Mouse (Mus musculus): ENCODE measurements at regions not wholly inside any gene's neighbourhood (a gene's known extent, or its start where the extent isn't known, plus 50 kb on each side); places are given as distances from the start of the nearest gene placed in this dataset.

DNA sequence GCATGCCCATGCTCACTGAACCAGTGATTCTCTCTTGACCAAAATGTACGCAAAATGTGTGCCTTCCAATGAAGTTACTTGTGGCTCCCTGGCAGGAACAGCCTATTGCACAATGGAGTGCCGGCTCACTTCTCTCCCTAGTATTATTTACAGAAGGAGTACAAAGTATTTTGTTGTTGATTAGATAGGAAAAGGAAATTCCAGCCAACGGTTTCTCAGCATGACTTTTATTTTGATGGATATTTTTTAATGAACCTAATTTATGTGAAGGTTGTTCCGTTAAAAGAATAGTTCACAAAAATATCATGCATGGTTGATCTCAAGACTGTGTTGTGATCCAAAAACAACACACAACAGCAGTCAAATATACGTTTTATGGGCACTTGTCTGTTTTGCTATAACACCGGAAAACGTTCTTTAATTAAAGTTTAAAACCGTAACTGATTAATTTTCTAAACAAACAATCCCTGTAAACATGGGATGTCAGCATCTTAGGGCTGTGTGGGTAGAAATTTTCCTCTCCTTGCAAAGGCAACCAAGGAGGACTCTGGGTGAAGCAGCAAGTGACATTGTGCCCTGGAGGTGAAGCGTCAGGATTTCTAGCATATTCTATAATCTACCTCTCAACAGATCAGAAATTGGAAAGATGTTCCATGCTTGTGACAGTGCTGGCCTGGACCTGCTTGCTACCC lies 116.3 kb upstream of the Gm10295 start:
- H3K4me2 ChIP-seq (ENCODE audit: insufficient read depth, low read depth, poor library complexity, severe bottlenecking) = no peak overlapping the region
- no peaks in the 10 kb centered on the region for H3K4me1 ChIP-seq (ENCODE audit: control insufficient read depth in 1 of 2, insufficient read depth in 2 of 2)
- H3K9ac ChIP-seq (ENCODE audit: insufficient read depth, low read depth) = no peak overlapping the region
- no peaks in the 10 kb centered on the region for H3K36me3 ChIP-seq (replicated peaks in 1 of 2; ENCODE audit: control insufficient read depth in 1 of 2, insufficient read depth in 1 of 2, low read length in 1 of 2)
- H3K27ac ChIP-seq (ENCODE audit: insufficient read depth, low read depth) = no peak overlapping the region
- dilution Hi-C loops (cut with MboI; ENCODE audit: extremely low pct_ligation_motif_present, extremely low pct_unique_long_range_greater_than_20kb, low sequenced_read_pairs) = no loop called here
- H3K27me3 ChIP-seq (replicated peaks) = no peaks in the 10 kb centered on the region
- TF ChIP-seq CHD2 (IDR thresholded peaks at IDR 0.05; ENCODE audit: low read length) (no peak), SIN3A (IDR thresholded peaks at IDR 0.05; ENCODE audit: low read length) (no peak), GABPA (IDR thresholded peaks at IDR 0.05; ENCODE audit: insufficient replicate concordance, low read depth, low read length) (no peak), POLR2AphosphoS2 (IDR thresholded peaks at IDR 0.05; ENCODE audit: low read depth, low read length) (no peak), MAX (IDR thresholded peaks at IDR 0.05; ENCODE audit: low read length) (no peak), PAX5 (IDR thresholded peaks at IDR 0.05; ENCODE audit: low read length) (no peak), RAD21 (IDR thresholded peaks at IDR 0.05; ENCODE audit: low read depth, low read length) (no peak), CTCF (conservative IDR thresholded peaks at IDR 0.05 in 1 of 2, IDR thresholded peaks at IDR 0.05 in 1 of 2; ENCODE audit: low read depth in 2 of 2, low read length in 2 of 2) (no peak), TCF12 (IDR thresholded peaks at IDR 0.05; ENCODE audit: low read depth, low read length) (no peak), E2F4 (IDR thresholded peaks at IDR 0.05; ENCODE audit: insufficient replicate concordance, low read depth, low read length) (no peak), EP300 (IDR thresholded peaks at IDR 0.05; ENCODE audit: low read length) (no peak), HCFC1 (IDR thresholded peaks at IDR 0.05; ENCODE audit: low read depth, low read length) (no peak)
- peaks cover 42% of the 10 kb centered on the region for H3K9me3 ChIP-seq (replicated peaks; ENCODE audit: low read length)
- in situ Hi-C loops (cut with MboI; ENCODE audit: low pct_ligation_motif_present, low pct_unique_long_range_greater_than_20kb, low sequenced_read_pairs) = no loop called here
- H3K4me3 ChIP-seq (replicated peaks in 1 of 3; ENCODE audit: low read depth in 2 of 3, low read length in 2 of 3, poor library complexity in 1 of 3) = no peak overlapping the region
- H3K79me2 ChIP-seq (replicated peaks; ENCODE audit: control insufficient read depth, extremely low read depth, insufficient read depth, poor library complexity, severe bottlenecking) = no peaks in the 10 kb centered on the region
- no peak for DNase-seq (ENCODE audit: extremely low read depth)

DNA sequence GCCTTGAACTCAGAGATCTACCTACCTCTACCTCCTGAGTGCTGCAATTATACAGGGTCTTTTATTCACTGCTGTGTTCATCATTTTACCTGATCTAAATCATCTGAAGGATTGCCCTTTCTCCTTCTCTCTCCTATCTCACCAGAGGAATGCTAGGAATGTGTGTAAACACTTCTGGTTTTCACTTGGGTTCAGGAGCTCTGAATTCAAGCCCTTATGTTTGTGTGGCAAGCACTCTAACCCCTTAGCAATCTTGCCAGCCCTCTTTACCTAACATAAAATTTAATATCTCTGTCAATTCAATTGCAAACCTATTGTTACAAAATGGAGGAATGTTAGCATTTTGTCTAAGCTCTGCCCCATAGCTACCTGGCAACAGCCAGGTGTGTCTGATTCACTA lies 112.8 kb upstream of the Gm10295 start:
- dilution Hi-C loops (cut with MboI; ENCODE audit: extremely low pct_ligation_motif_present, extremely low pct_unique_long_range_greater_than_20kb, low sequenced_read_pairs) = no loop called here
- in situ Hi-C loops (cut with MboI; ENCODE audit: low pct_ligation_motif_present, low pct_unique_long_range_greater_than_20kb, low sequenced_read_pairs) = no loop called here
- no peaks in the 10 kb centered on the region for H3K4me1 ChIP-seq (ENCODE audit: control insufficient read depth in 1 of 2, insufficient read depth in 2 of 2)
- TF ChIP-seq MEF2A (IDR thresholded peaks at IDR 0.05; ENCODE audit: borderline replicate concordance, low read depth, low read length) = no peak
- no peak for TF ChIP-seq MAX (IDR thresholded peaks at IDR 0.05; ENCODE audit: low read length)
- no peak for TF ChIP-seq RAD21 (IDR thresholded peaks at IDR 0.05; ENCODE audit: low read depth, low read length)
- TF ChIP-seq USF2 (conservative IDR thresholded peaks at IDR 0.05; ENCODE audit: low read depth, low read length) = no peak
- TF ChIP-seq PAX5 (IDR thresholded peaks at IDR 0.05; ENCODE audit: low read length) = no peak
- no peak for TF ChIP-seq JUN (IDR thresholded peaks at IDR 0.05; ENCODE audit: insufficient read depth, low read depth, low read length)
- H3K4me2 ChIP-seq (ENCODE audit: insufficient read depth, low read depth, poor library complexity, severe bottlenecking) = no peak overlapping the region
- no peak overlapping the region for H3K27ac ChIP-seq (ENCODE audit: insufficient read depth, low read depth)
- no peaks in the 10 kb centered on the region for H3K27me3 ChIP-seq (replicated peaks)
- no peak overlapping the region for H3K9ac ChIP-seq (ENCODE audit: insufficient read depth, low read depth)
- no peaks in the 10 kb centered on the region for H3K79me2 ChIP-seq (replicated peaks; ENCODE audit: control insufficient read depth, extremely low read depth, insufficient read depth, poor library complexity, severe bottlenecking)
- H3K36me3 ChIP-seq (replicated peaks in 1 of 2; ENCODE audit: control insufficient read depth in 1 of 2, insufficient read depth in 1 of 2, low read length in 1 of 2) = no peaks in the 10 kb centered on the region
- H3K9me3 ChIP-seq (replicated peaks; ENCODE audit: low read length) = peaks cover 35% of the 10 kb centered on the region
- H3K4me3 ChIP-seq (replicated peaks in 1 of 3; ENCODE audit: low read depth in 2 of 3, low read length in 2 of 3, poor library complexity in 1 of 3) = no peak overlapping the region
- no peak for DNase-seq (ENCODE audit: extremely low read depth)

Measured in CH12.LX (cell line).